Mouse (Mus musculus) adrenal gland, adult 8-10 months (tissue): ENCODE measurements around the gene Sorcs2. TPM values are rescaled to one million over a fixed set of nuclear protein-coding genes. Genes with fewer than 3 reads are reported as not detected.

ENCODE experiments used
- DNase-seq: peaks from one replicate; pipeline ENCODE4 v3.0.0; 2022
- total RNA-seq, 4 experiments: library from RNA; stranded (reverse); gene quantifications; 2 replicates each; pipeline ENCODE4 v1.2.4; 2022

Gene Sorcs2
- total RNA-seq, 4 experiments from 2014 or later, result 7.9 to 18.3 (median 12.5) TPM

- DNase-seq, result no peak
Observed at GRCm38 (mm10) chr5:36174569-36175115, 223.3 kb downstream of the Sorcs2 start.

DNA sequence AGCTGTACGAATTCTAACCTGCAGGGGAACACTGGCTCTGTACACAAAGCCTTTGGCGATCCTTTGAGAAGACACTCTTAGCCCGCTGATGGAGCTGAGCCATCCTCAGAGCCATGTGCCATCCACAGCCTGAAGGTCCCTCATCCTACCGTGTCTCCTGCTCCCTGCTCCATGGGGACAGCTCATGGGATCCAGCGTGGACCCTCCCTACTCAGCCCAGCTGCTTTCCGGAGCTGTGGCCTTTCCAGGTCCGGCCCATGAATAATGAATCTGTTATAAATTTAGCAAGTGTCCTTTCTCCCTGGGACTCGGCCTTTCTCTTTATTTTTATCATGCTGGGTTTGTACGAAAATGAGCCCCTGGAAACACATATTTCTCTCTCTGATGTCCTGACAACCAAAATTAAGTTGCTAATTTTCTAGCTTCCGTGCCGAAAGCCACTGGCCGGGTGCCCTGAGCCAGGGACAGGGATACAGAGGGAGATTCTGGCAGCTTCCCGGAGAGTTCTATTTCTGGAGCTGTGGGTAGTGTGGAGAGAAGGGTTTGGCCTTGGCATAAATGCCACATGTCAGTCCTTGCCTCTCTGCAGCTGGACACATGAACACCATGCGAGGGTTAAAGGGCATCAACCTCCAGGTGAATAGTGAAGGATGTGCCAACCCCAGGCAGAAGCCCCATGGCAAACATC is 228.8 kb downstream of the Sorcs2 start:
- no peak for DNase-seq

- DNase-seq, result no peak
Observed at GRCm38 (mm10) chr5:36166346-36167013, 231.5 kb downstream of the Sorcs2 start.

- no peak for DNase-seq
Observed at GRCm38 (mm10) chr5:36165424-36166302, 232.3 kb downstream of the Sorcs2 start.

- DNase-seq, result no peak
Observed at GRCm38 (mm10) chr5:36154879-36155485, 243.0 kb downstream of the Sorcs2 start.

DNA sequence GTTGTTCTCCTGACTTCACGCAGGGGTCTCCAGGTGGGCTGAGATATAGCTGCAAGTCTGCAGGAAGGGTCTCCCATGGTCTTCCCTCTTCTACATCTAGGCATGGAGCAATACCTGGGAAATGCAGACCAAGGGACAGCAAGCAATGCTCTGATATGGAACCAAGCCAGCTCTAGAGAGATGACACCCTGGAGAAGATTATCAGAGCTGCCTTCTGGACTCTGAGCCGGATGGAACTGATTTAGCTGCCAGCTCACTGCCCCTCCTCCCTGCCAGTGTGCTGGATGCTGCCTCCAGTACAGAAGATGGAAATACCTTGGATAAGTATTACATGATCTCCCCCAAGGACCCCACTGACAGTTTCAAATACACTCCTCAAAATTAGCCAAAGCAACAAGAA is 244.7 kb downstream of the Sorcs2 start:
- DNase-seq, result no peak

- no peak for DNase-seq
Observed at GRCm38 (mm10) chr5:36151086-36151485, 246.9 kb downstream of the Sorcs2 start.

GRCm38 (mm10) chr5:36149098-36149497 is 248.8 kb downstream of the Sorcs2 start:
- DNase-seq, result no peak

- DNase-seq, result no peak
Observed at GRCm38 (mm10) chr5:36146589-36146988, 251.3 kb downstream of the Sorcs2 start.

GRCm38 (mm10) chr5:36144560-36144959 is 253.4 kb downstream of the Sorcs2 start:
- no peak for DNase-seq

GRCm38 (mm10) chr5:36141676-36142255 is 256.2 kb downstream of the Sorcs2 start:
- no peak for DNase-seq

GRCm38 (mm10) chr5:36141112-36141511 is 256.8 kb downstream of the Sorcs2 start:
- peak; percentile 26 for DNase-seq

GRCm38 (mm10) chr5:36139766-36140165 is 258.2 kb downstream of the Sorcs2 start:
- DNase-seq, result peak; percentile 51

DNA sequence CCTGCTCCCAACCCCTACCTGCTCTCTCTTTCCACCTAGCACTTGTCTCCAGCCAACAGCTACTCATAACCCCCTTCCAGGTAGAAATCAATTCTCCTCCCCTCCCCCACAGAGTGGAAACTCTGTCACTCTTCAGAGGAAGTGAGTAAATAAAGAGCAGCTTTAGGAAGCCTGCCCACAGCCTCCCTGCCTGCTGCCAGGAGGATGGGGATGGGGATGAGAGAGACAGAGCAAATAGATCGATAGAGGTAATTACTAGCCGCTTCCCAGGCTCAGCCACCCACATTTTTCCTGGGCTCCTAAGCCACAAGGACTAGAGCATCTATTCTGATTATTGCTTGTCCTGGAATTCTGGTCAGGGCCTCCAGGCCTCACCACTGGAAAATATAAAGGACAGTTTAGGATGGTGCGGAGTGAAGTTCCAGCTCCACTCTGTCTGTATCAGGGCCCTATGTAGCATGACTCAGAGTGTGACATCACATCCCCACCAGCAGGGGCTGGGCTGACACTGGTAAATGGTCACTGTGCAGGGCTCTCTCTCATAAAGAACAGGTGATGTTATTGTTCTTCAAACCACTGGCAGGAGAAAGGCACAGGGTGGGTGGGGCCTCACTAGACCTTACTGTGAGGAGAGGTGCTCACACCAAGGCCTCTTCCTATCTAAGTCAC is 261.9 kb downstream of the Sorcs2 start:
- DNase-seq, result no peak

- DNase-seq, result no peak
Observed at GRCm38 (mm10) chr5:36134302-36134701, 263.6 kb downstream of the Sorcs2 start.

DNA sequence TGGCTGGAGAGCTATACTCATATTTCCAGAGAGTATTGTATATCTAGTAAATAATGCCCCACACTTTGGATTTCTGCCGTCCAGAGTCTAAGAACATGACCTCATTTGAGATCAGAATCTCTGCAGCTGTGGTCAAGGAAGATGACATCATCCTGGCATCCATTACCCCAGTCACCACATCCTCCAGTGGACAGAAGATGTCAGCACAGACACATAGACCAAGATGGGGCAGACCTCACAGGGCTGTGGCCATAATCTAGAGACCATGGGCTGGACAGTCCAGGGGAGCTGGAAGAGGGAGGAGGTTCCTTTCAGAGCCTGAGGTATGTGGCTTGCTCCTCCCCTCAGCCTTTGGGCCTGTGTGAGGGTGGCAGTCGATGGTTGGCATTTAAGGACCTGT is 264.0 kb downstream of the Sorcs2 start:
- no peak for DNase-seq

GRCm38 (mm10) chr5:36130393-36131011 is 267.4 kb downstream of the Sorcs2 start:
- no peak for DNase-seq

- no peak for DNase-seq
Observed at GRCm38 (mm10) chr5:36129661-36130060, 268.3 kb downstream of the Sorcs2 start.

DNA sequence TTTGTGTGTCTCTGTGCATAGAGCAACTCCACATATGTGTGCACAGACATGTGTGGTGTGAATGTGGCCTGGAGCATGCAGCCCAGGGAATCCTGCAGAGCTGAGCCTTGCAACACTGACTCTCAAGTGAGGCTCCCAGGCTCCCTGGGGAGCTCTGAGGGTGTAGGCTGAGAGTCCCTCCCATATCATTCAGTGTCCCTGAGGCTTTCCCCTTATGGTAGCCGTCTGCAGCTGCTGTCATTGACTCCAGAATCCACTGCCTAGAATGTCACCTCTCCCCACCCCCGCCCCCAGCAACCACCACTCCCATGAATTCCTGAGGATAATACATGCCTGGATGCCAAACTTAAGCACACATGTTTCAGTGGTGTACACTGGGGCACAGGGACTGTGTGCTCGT is 269.4 kb downstream of the Sorcs2 start:
- no peak for DNase-seq

DNA sequence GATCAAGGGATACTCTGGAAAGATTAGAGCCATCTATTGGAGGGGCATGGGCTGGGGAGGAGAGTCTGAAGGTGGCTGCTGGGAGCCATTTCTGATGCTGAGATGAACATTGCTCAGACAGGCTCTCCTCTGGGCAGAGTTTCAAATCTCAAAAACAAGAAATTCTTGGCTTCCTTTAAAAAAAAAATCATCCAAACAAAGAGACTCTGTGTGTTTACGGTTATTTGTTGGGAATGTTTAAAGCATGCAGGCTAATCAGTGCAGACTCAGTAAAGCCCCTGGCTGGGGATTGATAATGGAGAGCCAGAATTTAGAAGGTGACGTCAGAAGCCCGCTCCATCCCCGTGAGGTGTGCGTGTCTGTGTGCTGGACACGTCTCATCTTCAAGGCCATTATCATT is 272.9 kb downstream of the Sorcs2 start:
- DNase-seq, result no peak

DNA sequence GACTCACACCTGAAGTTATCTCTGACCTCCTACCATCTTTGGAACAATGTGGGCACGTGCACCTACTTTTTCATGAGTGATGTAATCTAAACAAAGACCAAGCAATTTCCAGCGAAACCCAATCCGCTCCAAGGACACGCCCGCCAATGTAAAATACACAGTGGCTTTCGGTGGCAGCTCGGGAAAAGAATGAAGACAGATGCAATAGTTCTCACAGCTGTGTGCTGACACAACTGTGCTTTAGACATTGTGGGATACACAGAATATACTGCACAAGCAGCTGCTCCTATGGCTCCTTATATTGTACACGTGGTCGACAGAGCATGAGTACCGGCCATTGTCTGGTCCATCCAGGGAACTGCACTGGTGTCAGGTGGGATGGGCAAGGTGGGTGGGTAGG is 275.0 kb downstream of the Sorcs2 start:
- DNase-seq, result no peak
